Mouse (Mus musculus): ENCODE measurements around the gene Smap1. TPM values are rescaled to one million over a fixed set of nuclear protein-coding genes. Genes with fewer than 3 reads are reported as not detected.

Smap1 gene
- total RNA-seq, 2 experiments from 2014 or later = 60.6 to 74.5 TPM

- DNase-seq = peak; percentile 8 to 11
Measured at GRCm38 (mm10) chr1:23920275-23920674, 1.8 kb downstream of the Smap1 start.

DNA sequence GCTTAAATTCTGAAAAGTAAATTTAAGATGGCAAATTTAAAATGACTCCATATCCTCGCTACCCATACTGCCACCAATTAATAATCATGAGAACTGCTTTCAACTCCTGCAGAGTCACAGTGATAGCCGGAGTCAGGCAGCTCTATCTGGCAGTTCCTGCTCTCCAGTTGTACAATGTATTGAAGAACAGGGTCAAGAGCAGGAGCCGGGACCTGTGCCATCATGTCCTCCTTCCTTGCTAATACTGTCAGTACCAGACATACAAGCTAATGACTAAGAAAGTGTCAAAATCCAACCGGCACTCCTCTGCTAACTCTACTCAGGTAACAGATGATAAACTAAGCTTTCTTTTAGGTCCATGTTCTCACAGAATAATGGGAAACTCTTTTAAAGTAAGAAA is 3.0 kb downstream of the Smap1 start:
- DNase-seq = peak; percentile 7 to 46

- DNase-seq = no peak
Measured at GRCm38 (mm10) chr1:23915483-23915882, 6.6 kb downstream of the Smap1 start.

DNA sequence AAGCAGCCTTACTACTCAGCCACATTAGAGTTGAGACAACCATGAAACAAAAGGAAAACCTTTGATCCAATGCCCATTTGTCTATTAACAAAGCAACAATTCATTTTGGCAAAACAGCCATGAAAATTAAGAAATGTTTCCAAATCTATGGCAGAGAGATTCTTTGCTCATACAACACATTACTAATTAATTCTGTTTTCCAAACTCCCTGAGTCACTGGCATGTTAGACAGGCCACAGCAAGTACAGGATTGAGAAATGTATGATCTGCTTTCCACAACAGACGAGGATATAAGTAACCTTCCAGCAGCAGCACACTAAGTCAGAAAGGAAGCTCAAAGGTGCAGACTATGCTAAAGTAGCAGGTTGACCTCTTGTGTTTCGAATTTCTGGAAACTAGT is 9.1 kb downstream of the Smap1 start:
- no peak for DNase-seq

DNA sequence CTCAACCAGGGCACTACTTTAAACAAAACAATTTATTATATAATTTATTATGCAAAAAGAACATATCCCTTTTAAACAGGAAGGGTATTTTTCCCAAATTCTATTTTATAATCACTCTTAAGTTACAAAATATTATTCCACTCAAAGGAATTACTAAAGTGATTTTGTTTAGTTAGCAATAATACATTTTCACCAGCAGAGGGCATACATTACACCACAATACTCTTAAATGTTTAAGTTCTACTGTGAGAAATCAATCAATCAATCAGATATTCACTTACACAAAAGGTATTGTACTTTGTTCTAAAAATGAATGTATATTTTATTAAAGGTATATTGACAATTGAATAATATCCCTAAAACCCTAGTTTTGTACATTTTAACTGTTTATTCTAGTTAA is 16.0 kb downstream of the Smap1 start:
- DNase-seq = no peak

DNA sequence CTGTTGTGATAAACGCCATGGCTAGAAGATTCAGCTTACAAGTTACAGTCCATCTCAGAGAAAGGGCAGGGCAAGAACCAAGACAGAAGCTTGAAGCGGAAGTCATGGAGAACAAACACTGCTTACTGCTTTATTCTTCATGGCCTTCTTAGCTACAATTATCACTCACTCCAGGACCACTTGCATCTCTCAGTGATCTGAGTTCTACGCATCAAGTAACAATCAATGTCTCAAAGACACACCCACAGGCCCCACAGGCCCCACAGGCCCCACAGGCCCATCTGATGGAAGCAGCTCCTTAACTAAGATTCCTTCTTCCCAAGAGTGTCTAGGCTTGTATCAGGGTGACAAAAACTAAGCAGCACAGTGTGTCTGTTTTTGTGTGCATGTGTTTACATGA is 18.8 kb downstream of the Smap1 start:
- DNase-seq = no peak

DNA sequence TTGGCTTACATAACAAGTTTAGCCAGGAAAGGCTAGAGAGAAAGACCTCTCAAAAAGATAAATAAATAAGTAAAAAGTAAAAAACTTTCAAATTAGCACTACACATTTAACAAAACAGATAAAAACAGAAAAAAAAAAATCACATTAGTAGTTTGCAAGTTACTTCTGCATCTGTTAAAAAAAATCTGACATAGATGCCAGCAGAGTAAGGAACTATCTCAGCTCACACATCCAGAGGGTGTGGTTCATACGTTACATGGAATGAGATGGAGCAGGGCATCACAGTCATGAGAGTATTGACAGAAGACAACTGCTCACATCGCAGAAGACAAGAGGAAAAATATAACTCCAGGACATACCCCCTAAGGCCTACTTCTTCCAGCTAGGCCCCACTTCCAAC is 19.4 kb downstream of the Smap1 start:
- DNase-seq = no peak

DNA sequence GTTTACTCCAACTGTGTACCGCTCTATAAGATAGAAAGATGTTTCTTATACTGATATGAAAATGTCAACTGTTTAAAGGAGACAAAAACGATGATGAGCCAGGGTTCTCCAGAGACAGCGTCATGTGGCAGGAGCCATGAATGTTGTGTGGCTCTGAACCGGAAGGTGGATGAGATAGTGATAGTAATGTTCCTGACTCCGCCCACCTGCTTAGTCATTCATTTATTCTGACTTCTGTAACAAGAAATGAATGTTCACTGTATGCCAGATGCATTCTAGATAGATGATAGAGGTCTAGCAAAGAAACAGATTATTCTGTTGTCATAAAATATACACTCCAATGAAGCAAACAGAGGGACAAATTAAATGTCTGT is 22.5 kb downstream of the Smap1 start:
- no peak for DNase-seq

- no peak for DNase-seq
Measured at GRCm38 (mm10) chr1:23899020-23899646, 23.0 kb downstream of the Smap1 start.

DNA sequence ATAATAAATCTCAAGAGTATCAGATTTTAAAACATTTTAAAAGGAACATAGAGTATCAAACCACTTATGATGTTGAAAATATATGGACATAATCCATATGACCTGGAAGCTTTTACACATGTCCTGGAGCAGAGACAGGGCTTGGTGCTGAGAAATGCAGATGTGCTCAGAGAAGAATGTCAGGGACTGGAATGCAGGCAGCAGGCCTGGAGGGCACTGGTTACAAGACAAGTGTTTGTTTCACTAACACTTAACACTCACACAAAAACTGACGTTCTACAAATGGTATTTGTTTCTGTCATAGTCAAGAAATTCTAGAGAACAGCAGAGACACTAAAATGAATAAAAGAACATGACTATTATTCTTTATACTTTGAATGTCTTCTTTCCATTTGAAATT is 30.0 kb downstream of the Smap1 start:
- DNase-seq = no peak

DNA sequence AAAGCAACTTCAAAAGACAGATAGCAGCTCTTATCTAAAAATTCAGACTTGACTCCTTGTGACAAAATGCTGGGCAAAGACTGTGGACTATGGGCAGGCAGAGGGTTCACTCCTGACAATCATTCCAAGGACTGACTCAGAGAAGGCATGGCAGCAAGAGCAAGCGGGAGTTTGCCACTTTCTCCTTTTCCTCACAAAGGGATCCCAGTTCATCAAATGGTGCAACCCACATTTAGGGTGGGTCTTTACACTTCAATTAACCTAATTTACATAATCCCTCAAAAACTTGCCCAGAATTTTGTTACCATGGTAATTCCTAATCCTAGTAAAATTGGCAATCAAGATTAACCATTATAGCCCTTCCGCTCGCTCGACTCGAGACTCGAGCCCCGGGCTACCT is 37.2 kb downstream of the Smap1 start:
- no peak for DNase-seq

- DNase-seq = no peak
Measured at GRCm38 (mm10) chr1:23884087-23884668, 37.9 kb downstream of the Smap1 start.

- no peak for DNase-seq
Measured at GRCm38 (mm10) chr1:23882681-23883080, 39.4 kb downstream of the Smap1 start.

DNA sequence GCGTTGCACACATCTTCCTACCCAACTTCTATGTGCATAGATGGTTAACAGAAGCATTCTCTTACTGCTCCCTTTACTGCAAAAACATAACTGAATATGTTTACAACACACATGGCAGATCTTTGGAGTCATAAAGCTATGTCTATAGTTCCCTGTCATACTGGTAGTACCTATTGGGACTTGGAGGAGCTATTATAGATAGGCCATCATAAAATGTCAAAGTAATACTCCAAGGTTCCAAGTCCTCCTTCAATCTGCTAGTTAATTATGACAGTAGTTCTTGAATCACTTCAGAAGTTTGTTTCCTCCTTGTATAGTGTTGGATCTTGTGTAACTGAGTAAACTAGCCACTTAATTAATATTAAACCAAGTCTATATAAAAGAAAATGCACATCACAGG is 49.9 kb downstream of the Smap1 start:
- no peak for DNase-seq

- no peak for DNase-seq
Measured at GRCm38 (mm10) chr1:23867350-23867862, 54.7 kb downstream of the Smap1 start.

- DNase-seq = no peak
Measured at GRCm38 (mm10) chr1:23865566-23865965, 56.6 kb downstream of the Smap1 start.

DNA sequence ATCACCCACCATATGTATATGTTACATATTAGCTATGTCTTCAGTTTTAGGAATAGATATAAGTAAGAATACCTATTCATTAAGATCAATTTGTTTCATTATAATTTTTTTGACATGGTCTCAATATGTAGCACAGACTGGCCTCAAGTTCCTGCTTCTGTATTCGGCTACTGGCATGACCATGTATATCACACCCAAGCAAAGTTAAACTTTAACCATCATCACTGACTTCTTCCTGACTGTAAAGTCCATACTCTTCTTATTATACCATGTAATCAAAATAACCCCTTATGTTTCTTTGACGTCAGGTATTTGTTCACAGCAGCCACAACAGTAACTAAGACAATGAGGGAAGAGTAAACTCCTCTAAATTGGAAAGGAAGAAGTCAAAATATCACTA is 61.2 kb downstream of the Smap1 start:
- no peak for DNase-seq

GRCm38 (mm10) chr1:23855623-23856022 is 66.5 kb downstream of the Smap1 start:
- DNase-seq = no peak

- no peak for DNase-seq
Measured at GRCm38 (mm10) chr1:23846044-23846680, 76.0 kb downstream of the Smap1 start.

- no peak for DNase-seq
Measured at GRCm38 (mm10) chr1:23845007-23845406, 77.1 kb downstream of the Smap1 start.

- no peak for DNase-seq
Measured at GRCm38 (mm10) chr1:23843790-23844189, 78.3 kb downstream of the Smap1 start.

DNA sequence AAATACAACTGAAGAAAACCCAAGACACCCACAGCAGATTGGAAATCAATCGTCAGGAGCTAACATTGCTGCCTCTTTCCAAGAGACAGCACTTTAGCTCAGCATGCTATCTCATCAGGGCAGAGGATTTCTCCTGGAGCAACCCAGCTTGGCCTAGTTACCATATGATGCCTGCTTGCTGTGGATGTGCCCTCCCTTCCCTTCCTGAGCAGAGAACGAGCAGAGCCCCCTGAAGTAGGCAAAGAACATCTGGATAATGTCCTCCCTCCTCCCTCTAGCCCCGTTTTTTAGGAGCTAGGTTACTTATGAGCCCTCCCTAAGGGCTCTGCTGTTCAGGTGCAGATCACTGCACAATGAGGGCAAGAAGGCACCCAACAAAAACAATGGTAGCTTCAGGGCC is 79.5 kb downstream of the Smap1 start:
- DNase-seq = no peak

GRCm38 (mm10) chr1:23840924-23841323 is 81.2 kb downstream of the Smap1 start:
- no peak for DNase-seq

GRCm38 (mm10) chr1:23836630-23837029 is 85.5 kb downstream of the Smap1 start:
- DNase-seq = no peak

All from adrenal gland, postnatal 36 days (tissue).